Mouse (Mus musculus) ovary, adult 18-20 months (tissue): ENCODE data around the gene Zscan12.

Experiments
- DNase-seq: peaks from one replicate; pipeline ENCODE4 v3.0.0; 2022; ENCODE audit warnings: low spot score, mixed read lengths

Gene Zscan12

DNA sequence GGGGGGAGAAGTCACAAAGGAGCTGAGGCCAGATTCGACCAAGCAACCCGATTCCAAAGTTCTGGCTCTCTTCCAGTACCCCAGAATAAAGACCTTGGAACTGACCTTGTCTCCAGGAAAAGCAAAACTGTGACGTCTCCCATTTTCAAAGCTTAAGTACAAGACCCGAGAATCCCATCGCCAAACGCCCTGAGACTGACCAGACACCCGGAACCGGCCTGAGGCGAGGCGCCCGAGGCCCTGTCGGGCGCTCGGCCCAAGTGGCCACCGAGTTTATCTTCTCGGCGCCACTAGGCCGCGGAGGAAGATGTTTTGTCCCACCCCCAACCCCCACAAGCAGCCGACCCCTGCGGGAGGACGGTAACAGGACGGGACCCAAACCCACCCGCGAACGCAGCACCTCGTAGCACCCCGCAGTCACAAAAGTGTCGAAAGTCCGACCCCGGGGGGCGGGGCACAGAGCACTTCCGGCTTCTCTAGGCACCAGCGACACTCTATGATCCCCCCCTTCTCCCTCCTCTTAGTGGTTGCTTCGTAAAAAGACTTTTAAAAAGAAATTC, 39.7 kb downstream of the Zscan12 start, which contains the start of gene Zkscan3:
Gene Zkscan3 (minus strand): TSS at position 469 of the 560 bp plus-strand sequence.
- DNase-seq: peak; percentile 63

DNA sequence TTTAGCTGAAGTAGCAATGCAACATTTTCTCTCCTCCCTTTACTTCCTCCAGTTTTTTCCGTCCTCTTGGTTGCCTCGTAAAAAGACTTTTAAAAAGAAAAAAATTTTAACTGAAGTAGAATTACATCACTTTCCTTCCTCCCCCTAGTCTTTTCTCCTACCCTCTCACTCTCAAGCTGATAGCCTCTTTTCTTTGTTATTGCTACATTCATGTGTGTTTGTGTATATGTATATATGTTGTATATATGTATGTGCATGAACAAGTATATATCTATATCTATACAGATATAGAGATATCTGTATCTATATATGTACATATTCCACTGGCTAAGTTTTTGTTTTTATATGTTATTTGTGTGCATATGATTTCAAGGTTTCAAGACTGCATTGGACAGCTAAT, 40.2 kb downstream of the Zscan12 start:
- no peak for DNase-seq

DNA sequence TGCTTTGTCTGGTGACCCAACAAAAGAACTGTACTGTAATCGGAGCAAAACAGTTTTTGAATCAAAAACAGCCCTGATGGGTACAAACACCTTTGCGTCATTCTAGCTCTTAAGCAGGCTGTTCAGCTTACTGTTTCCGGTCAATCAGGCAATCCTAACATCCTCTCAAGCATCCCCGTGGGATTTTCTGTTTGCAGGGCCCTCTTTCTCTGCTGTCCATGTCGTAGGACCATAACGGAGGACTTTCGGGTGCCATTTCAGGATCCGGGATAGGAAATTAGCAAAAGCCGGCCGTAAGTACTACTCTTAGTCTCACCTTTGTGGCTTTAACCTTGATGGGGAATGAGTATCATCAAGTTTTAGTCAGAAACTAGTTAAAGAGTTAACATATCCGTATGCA, 44.7 kb downstream of the Zscan12 start:
- no peak for DNase-seq

DNA sequence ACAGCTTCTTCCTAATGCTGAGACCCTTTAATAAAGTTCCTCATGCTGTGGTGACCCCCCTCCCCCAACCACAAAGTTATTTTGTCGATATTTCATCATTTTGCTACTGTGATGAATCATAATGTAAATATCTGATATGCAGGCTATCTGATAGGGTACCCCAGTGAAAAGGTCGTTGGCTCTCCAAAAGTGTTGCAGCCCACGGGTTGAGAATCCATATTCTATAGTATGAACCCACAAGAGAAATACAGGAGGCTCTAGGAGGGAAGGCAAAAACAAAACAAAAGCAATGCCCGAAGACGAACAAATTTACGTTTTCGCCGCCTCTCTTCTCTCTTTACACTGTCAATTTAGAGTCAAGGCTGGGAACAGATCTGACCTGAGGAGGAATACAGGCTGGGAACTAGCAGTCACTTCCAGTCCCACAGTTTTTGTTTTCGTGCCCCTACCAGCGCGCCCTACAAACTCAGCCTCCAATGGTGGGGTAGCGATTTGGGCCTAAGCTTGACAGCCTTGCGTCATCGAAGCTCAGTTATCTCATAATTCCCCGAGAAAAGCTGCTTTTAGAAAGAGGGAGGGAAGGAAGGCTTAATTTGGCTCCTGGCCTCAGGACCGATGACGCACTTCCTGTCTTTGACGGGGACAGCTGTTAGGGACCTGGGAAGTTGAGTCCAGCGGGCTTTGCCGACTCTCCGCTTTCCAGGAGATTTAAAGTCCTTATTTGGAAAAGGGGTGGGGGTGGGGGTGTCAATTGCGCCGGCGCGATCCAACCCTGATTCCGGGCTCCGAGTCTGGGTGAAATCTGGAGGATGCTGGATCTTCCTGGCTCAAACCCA, 45.6 kb downstream of the Zscan12 start:
- peak; percentile 80 for DNase-seq

DNA sequence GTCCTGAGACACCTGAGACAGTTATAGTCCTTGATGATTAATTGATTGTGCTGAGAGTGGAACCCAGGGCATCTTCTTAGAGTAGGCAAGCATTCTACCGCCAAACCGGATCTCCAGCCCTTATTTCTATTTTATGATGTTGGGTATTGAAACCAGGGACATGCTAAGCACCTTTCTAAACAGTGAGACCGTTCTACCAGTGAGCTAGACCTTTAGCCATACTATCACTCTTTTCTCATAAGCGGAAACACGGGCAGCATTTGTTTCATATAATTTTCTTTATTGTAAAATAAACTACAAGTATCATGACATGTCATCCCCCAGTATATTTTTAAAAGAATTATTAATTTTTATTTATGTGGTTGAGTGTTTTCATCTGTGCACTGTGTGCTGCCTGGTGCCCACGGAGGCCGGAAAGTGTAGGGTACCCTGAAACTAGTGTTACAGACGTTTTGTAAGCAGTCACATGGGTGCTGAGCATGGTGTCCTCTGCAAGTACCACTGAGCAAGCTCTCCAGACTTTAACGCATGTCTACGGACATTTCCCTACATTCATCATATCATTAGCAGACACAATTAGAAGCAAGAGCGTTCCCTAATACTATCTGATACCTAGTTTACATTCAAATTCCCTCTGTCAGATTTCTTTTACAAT, 46.3 kb downstream of the Zscan12 start:
- DNase-seq: no peak

DNA sequence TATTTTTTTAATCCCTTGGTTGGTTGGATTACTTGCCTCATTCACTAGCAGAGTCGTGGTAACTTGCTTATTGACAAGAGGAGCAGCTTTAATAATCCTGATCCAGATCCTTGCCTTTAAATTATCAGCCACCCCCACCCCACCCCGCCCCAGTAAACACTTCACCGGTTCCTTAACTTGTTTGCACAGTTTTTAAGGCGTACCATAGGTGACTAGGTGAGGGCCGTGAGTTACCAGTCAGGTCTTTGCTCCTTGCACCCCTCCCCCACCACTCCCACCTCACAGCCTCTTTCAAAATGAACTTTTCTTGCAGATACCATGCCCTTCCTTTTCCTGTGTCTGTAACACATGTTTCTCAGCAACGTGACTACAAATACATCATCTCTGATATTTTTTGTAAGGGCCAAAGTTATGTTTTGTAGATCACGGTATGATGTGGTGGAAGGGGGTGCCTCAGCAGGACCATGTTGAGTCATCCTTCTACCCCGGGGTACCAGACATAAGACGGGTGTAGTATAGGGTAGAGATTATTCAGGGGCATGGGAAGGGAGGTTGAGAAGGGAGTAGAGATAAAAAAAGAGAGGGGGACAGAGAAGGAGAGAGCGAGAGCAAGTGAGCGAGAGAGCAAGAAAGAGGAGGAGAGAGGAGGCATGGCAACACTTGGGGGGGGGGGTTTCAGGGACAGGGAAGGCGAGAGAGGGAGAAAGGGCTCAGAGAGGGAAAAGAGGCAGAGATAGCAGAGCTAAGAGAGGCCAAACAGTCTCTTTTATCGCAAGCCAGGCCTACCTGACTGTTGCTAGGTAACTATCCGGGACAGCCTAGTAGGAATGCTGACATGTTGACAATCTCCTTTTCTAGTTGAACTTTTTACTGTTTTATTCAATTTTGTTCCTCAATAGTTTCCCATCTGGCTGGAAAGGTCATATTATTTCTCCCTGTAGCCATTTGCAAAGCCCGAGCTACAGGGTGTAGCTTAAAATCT, 51.9 kb downstream of the Zscan12 start:
- DNase-seq: no peak

DNA sequence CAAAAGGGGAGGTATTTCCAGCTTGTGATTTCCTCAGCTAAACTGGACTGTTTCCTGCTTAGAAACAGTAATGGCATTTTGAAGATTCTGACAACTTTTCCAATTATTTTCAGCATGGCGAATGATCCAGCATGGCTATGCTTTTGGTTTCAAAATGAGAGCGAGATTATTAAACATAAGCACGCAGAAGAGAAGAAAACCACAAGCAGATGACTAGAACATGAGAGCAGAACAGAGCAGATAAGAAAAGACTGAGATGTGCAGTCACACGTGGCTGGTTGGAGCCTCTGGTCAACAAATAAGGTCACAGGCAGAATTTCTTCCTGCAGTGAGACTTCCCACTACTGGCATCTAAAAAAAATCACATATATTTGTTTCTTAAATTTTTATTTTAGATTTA, 52.6 kb downstream of the Zscan12 start:
- no peak for DNase-seq

DNA sequence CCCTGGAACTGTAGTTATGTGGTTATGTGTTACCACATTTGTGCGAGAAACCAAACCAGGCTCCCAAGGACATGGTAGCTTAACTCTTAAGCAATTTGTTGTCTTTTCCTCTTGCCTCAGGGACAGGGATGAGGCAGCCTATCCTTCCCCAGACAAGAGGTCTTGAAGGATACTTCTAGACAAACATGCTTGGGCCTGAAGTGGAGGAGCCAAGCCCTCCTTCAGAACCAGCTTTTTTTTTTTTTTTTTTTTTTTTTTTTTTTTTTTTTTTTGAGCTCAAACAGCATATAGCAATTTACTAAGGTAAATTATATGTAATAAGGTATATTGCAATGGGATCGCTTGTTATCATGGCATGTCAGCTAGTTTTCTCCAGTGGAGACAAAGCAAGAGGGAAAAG, 53.1 kb downstream of the Zscan12 start:
- no peak for DNase-seq

DNA sequence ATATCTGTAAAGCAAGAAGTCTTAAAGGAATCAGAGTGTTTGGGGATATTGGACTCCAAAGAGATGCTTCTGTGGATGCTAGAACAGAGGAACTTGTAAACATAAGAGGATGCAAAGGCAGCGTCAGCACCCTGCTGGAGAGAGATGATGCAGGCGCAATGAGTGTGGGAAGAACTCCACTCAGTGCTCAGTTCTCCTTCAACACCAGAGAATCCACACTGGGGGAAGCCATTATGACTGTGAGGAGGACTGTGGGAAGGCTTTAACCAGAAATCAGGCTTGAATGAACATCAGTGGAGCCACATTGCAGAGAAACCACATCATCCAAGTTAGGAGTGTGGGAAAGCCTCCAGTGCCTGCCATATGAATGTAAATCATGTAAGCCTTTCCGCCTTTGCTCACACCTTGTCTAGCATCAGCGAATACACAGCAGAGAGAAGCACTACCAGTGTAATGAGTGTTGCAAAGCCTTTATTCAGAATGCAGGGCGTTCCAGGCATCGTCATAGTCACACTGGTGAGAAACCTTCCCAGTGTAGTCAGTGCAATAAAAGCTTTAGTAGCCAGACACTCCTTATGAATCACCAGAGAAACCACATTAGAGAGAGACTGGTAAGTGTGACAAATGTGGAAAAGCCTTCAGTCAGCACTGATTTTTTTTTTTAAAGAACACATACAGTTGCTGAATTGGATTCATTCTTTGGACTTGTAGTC, 54.8 kb downstream of the Zscan12 start:
- no peak for DNase-seq

DNA sequence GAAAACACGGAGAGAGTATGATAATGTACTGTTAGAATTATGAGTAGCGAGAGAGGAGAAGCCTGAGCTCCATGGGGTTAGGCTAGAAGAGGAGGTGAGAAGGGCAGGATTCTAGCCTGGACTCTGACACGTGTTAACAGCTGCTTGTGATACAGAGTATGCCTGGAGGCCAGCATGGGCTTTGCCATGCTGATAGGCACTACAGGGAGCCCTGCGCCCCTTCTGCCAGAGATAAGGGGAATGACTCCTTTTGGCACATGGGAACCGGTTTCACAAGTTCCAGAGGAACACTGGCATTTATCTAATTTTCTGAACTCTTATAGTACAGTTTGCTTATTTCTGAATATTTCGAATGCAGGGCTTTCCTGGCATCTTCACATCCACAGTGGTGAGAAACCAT, 56.2 kb downstream of the Zscan12 start:
- no peak for DNase-seq
